Mouse (Mus musculus) layer of hippocampus, postnatal 14 days (tissue): ENCODE results near the gene C3. TPM values are rescaled to one million over a fixed set of nuclear protein-coding genes. Genes with fewer than 3 reads are reported as not detected.

ENCODE experiments used
- DNase-seq, 2 experiments: peaks; one replicate each; pipeline ENCODE4 v3.0.0; 2021 to 2022; ENCODE audit warnings: low spot score in 2 of 2, mixed read lengths in 1 of 2
- microRNA-seq, 2 experiments: library from miRNA; unstranded; fragments of <30 nt; microRNA quantifications; one replicate each; pipeline ENCODE4 v1.2.0; 2021
- total RNA-seq, 2 experiments: library from RNA; stranded (reverse); gene quantifications; 2 replicates each; pipeline ENCODE4 v1.2.3; 2021

The C3 gene
- total RNA-seq, 2 experiments from 2014 or later: 1.6 to 4.2 TPM

DNA sequence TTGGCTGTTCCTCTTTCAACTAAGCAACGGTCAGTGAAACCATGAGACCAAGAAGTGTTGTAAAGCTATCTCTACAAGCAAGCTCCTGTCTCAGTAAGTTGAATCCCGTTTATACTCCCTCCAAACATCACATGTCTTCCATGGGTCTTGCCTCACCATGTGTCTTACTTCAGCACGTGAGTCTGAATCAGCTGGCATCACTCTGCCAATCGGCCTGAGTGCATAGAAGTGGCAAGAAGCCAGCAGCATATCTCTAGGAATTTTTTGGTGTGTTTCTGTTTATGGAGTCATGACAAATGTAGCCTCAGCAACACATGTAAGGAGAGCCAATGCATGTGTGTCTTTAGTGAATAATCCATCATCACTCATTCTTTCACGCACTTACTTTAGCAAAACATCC is 55.6 kb downstream of the C3 start:
- DNase-seq: no peak

DNA sequence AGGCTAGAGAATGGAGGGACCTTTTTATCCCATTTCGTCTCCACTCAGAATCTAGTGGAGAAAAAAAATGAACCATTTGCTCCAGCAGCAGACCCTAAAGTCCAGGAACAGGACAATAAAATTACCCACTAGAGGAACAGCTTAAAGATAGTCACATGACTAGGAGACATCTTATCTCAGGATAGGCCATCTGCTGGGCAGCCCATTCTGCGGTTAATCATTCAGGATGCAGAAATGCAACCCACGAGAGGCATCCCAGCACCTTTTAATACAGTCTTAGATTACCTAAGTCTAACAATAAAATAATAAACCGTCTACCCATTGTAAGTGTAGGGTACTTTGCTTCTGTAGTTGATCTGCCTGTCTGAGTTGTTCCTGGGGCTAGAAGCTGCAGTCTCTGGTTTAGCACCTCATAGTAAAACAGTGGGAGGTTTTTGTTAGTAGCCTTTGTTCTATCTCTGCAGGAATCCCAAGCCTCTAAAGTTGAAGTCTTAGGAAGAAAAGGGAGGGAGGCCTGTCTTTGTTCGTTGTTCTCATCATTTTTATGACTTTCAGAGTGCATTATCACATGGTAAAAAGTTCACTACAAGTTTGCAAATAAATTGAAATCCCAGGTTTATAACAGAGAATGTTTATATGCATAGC is 57.2 kb downstream of the C3 start:
- DNase-seq: no peak

GRCm38 (mm10) chr17:57166800-57167791 is 60.8 kb downstream of the C3 start:
- DNase-seq: peak; percentile 80 to 88

Small RNAs within 50 kb of the gene (microRNA-seq; reads per million reads assigned to microRNA genes)
- gene Mir6978: 0 reads per million in 2 experiments

Other genes with a start within 250 kb of the C3 start
- not detected for gene Acer1, start 246.0 kb downstream of the C3 start, total RNA-seq
- gene Clpp, start 237.8 kb downstream of the C3 start, total RNA-seq: 10 to 100 TPM; 56.1 to 58.3 TPM
- 10 to 100 TPM; 18.2 to 22.3 TPM for gene Alkbh7, start 230.8 kb downstream of the C3 start, total RNA-seq
- not detected for gene Pspn, start 228.1 kb downstream of the C3 start, total RNA-seq
- gene Gtf2f1, start 216.8 kb downstream of the C3 start, total RNA-seq: 10 to 100 TPM; 51.0 to 56.0 TPM
- under 1 TPM in 1 of 2 experiments, not detected in 1; 0.28 TPM for gene Gm17949, start 216.7 kb downstream of the C3 start, total RNA-seq
- gene Khsrp, start 196.6 kb downstream of the C3 start, total RNA-seq: 100 to 1,000 TPM; 104 to 111 TPM
- not detected for gene Slc25a41, start 186.5 kb downstream of the C3 start, total RNA-seq
- 1 to 10 TPM in 1 of 2 experiments, under 1 TPM in 1; 0.79 to 1.6 TPM for gene Crb3, start 169.0 kb downstream of the C3 start, total RNA-seq
- gene Slc25a23, start 168.3 kb downstream of the C3 start, total RNA-seq: 100 to 1,000 TPM; 338 to 358 TPM
- 1 to 10 TPM; 1.4 to 2.9 TPM for gene Dennd1c, start 149.6 kb downstream of the C3 start, total RNA-seq
- gene Tubb4a, start 140.4 kb downstream of the C3 start, total RNA-seq: 100 to 1,000 TPM; 714 to 754 TPM
- gene Tnfsf9, start 122.8 kb downstream of the C3 start, total RNA-seq: under 1 TPM; 0.50 to 0.60 TPM
- under 1 TPM in 1 of 2 experiments, not detected in 1; 0.48 TPM for gene Cd70, start 78.4 kb downstream of the C3 start, total RNA-seq
- not detected for gene Tnfsf14, start 34.0 kb downstream of the C3 start, total RNA-seq
- 10 to 100 TPM; 18.0 to 20.5 TPM for gene Gpr108, start 20.3 kb upstream of the C3 start, total RNA-seq
- 10 to 100 TPM in 1 of 2 experiments, 1 to 10 TPM in 1; 9.1 to 10.3 TPM for gene Trip10, start 21.3 kb upstream of the C3 start, total RNA-seq
- 1 to 10 TPM; 5.0 to 5.3 TPM for gene Vav1, start 51.0 kb upstream of the C3 start, total RNA-seq
- gene Adgre1, start 130.6 kb upstream of the C3 start, total RNA-seq: 1 to 10 TPM; 4.0 to 8.6 TPM